Mouse (Mus musculus): ENCODE data around the gene Fopnl. TPM values are rescaled to one million over a fixed set of nuclear protein-coding genes. Genes with fewer than 3 reads are reported as not detected.

Fopnl gene
- total and polyA plus RNA-seq, 3 experiments = 44.8 to 46.9 TPM; not detected in 1

DNA sequence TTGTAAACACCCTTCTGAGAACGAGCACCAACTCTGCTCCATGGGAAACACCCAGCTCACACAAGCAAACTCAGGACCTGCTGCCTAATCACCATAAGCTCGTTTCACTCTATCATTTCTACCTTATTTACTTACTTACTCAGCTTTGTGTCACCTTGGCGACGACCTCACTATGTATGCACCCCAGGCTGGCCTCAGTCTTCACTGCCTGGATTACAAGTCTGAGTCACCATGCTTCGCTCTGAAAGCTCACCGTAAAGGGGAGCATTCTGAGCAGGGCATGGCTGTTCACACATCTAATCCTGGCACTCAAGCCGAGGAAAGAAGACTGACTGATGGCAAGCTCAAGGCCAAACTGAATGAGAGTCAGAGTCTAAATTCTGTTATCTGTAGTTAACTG is 13.5 kb downstream of the Fopnl start:
- peaks cover 6 to 28% of the 10 kb centered on the region in 2 experiments for H3K36me3 ChIP-seq (ENCODE audit: control insufficient read depth in 1 of 2, insufficient read depth in 2 of 2, low read length in 2 of 2)
- DNase-seq (ENCODE audit: low read depth, low spot score) = no peak

DNA sequence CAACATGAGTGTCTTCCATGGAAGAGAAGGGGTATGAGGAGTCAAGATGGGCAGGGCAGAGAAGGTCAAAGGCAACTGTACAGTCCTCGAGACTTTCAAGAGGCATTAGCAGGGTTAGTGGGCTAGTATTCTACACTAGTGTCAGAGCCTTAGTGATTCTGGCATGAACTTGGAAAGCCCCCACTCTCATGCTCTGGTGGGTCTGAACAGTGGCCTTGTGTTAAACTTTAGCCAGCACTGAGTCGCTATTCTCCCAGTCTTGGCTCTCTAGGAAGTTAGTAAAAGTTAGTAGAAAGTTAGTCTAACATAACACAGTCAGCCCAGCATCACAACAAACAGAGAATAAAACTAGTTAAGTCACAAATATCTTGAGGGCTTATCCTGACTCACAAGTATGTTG is 14.1 kb downstream of the Fopnl start:
- H3K27me3 ChIP-seq (ENCODE audit: control insufficient read depth in 1 of 2, insufficient read depth in 2 of 2, low read length in 2 of 2) = no peaks in the 10 kb centered on the region
- DNase-seq (ENCODE audit: low read depth, low spot score) = no peak
- no peak overlapping the region for H3K27ac ChIP-seq (ENCODE audit: control insufficient read depth, low read depth, low read length)
- peaks cover 8 to 19% of the 10 kb centered on the region in 2 experiments for H3K4me1 ChIP-seq (ENCODE audit: control insufficient read depth in 1 of 2, insufficient read depth in 2 of 2, low read length in 2 of 2)
- peaks cover 1% of the 10 kb centered on the region; the same call in 1 of the 2 replicates for H3K79me2 ChIP-seq (ENCODE audit: control insufficient read depth, insufficient read depth, low read length, poor library complexity)
- H3K36me3 ChIP-seq (ENCODE audit: control insufficient read depth in 1 of 2, insufficient read depth in 2 of 2, low read length in 2 of 2) = peaks cover 8 to 23% of the 10 kb centered on the region in 2 experiments
- no peak for TF ChIP-seq ELF1 (IDR thresholded peaks at IDR 0.05; ENCODE audit: low read depth, low read length)
- TF ChIP-seq CHD1 (IDR thresholded peaks at IDR 0.05; ENCODE audit: low read depth, low read length) = no peak
- TF ChIP-seq CHD2 (IDR thresholded peaks at IDR 0.05; ENCODE audit: low read length) = no peak
- TF ChIP-seq POLR2AphosphoS5 (IDR thresholded peaks at IDR 0.05; ENCODE audit: borderline replicate concordance, low read depth, low read length) = no peak
- no peak for TF ChIP-seq POLR2AphosphoS2 (IDR thresholded peaks at IDR 0.05; ENCODE audit: low read length)
- TF ChIP-seq GABPA (IDR thresholded peaks at IDR 0.05; ENCODE audit: low read depth, low read length) = no peak
- H3K9me3 ChIP-seq (replicated peaks; ENCODE audit: insufficient read depth, low read length) = no peaks in the 10 kb centered on the region
- H3K9ac ChIP-seq (ENCODE audit: control insufficient read depth, low read depth, low read length, poor library complexity, severe bottlenecking) = no peak overlapping the region
- H3K4me3 ChIP-seq (ENCODE audit: control insufficient read depth in 1 of 2, insufficient read depth in 1 of 2, low read depth in 2 of 2, low read length in 2 of 2) = no peak overlapping the region

More for the DNA sequence above, 13.5 kb downstream of the Fopnl start:
- no peaks in the 10 kb centered on the region for H3K9me3 ChIP-seq (replicated peaks; ENCODE audit: insufficient read depth, low read length)
- TF ChIP-seq GABPA (IDR thresholded peaks at IDR 0.05; ENCODE audit: low read depth, low read length) (no peak), TCF12 (IDR thresholded peaks at IDR 0.05; ENCODE audit: low read depth, low read length) (no peak), E2F4 (IDR thresholded peaks at IDR 0.05; ENCODE audit: borderline replicate concordance, low read depth, low read length) (no peak), TBP (IDR thresholded peaks at IDR 0.05; ENCODE audit: low read depth, low read length) (no peak)
- H3K4me3 ChIP-seq (ENCODE audit: control insufficient read depth in 1 of 2, insufficient read depth in 1 of 2, low read depth in 2 of 2, low read length in 2 of 2) = no peak overlapping the region
- H3K27me3 ChIP-seq (ENCODE audit: control insufficient read depth in 1 of 2, insufficient read depth in 2 of 2, low read length in 2 of 2) = no peaks in the 10 kb centered on the region
- H3K4me1 ChIP-seq (ENCODE audit: control insufficient read depth in 1 of 2, insufficient read depth in 2 of 2, low read length in 2 of 2) = peaks cover 10 to 25% of the 10 kb centered on the region in 2 experiments
- H3K27ac ChIP-seq (ENCODE audit: control insufficient read depth, low read depth, low read length) = no peak overlapping the region
- peaks cover 1% of the 10 kb centered on the region; the same call in 1 of the 2 replicates for H3K79me2 ChIP-seq (ENCODE audit: control insufficient read depth, insufficient read depth, low read length, poor library complexity)
- no peak overlapping the region for H3K9ac ChIP-seq (ENCODE audit: control insufficient read depth, low read depth, low read length, poor library complexity, severe bottlenecking)

DNA sequence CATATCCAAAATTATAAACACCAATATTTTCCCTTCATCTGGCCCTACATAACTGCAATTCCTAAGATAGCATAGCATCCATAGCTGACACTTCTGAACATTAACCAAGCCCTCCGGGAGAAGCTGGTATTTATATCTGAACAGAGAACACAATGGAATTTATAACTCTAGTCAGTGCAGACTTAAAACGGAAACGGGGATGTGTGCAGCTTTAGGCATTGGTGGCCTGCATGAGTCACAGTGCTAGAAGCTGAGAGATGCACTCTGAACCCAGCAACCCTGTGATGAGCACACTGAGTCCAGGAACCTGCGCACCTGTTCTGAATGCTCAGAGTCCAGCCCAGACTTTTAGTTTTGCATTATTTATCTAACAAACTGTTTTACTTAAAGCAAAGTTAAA is 18.7 kb downstream of the Fopnl start:
- H3K4me1 ChIP-seq (ENCODE audit: control insufficient read depth in 1 of 2, insufficient read depth in 2 of 2, low read length in 2 of 2) = no peaks in the 10 kb centered on the region
- no peak overlapping the region for H3K4me3 ChIP-seq (ENCODE audit: control insufficient read depth in 1 of 2, insufficient read depth in 1 of 2, low read depth in 2 of 2, low read length in 2 of 2)
- no peak for DNase-seq (ENCODE audit: low read depth, low spot score)
- no peak for TF ChIP-seq MYC (IDR thresholded peaks at IDR 0.05; ENCODE audit: low read depth, low read length)
- TF ChIP-seq ZNF384 (IDR thresholded peaks at IDR 0.05; ENCODE audit: low read depth, low read length) = no peak
- TF ChIP-seq ZMIZ1 (IDR thresholded peaks at IDR 0.05; ENCODE audit: low read depth, low read length) = no peak
- no peak for TF ChIP-seq POLR2AphosphoS5 (IDR thresholded peaks at IDR 0.05; ENCODE audit: borderline replicate concordance, low read depth, low read length)
- no peak for TF ChIP-seq CHD1 (IDR thresholded peaks at IDR 0.05; ENCODE audit: low read depth, low read length)
- TF ChIP-seq MEF2A (IDR thresholded peaks at IDR 0.05; ENCODE audit: extremely low read depth, insufficient replicate concordance, low read depth, low read length, poor library complexity, severe bottlenecking) = no peak
- no peaks in the 10 kb centered on the region for H3K27me3 ChIP-seq (ENCODE audit: control insufficient read depth in 1 of 2, insufficient read depth in 2 of 2, low read length in 2 of 2)
- H3K36me3 ChIP-seq (ENCODE audit: control insufficient read depth in 1 of 2, insufficient read depth in 2 of 2, low read length in 2 of 2) = peaks cover 0 to 8% of the 10 kb centered on the region in 2 experiments; a peak in 2 of 4 replicates
- no peaks in the 10 kb centered on the region for H3K9me3 ChIP-seq (replicated peaks; ENCODE audit: insufficient read depth, low read length)
- no peaks in the 10 kb centered on the region for H3K79me2 ChIP-seq (ENCODE audit: control insufficient read depth, insufficient read depth, low read length, poor library complexity)
- H3K27ac ChIP-seq (ENCODE audit: control insufficient read depth, low read depth, low read length) = no peak overlapping the region
- no peak overlapping the region for H3K9ac ChIP-seq (ENCODE audit: control insufficient read depth, low read depth, low read length, poor library complexity, severe bottlenecking)

Measured in MEL (cell line).